Mouse (Mus musculus): ENCODE results near the gene Bicdl1.

DNA sequence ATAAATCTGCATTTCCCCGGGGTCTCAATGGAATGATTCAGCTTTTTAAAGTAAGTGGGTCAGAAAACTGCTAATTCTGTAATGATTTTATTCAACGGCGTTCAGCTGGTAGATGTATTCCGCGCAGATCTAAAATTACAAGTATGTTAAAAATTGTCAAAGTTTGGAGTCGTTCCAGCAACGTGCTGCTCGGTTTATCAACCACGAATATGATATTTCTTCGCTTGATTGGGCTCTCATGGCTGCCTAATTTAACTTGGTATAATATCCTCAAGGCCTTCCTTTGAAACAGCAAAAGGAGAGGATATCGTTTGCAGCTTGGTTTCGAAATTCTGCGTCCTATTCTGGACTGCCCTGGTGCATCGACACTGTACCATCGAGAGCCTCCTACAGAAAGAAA is 13.9 kb upstream of the Bicdl1 start:
- TF ChIP-seq POLR2A (IDR thresholded peaks at IDR 0.05; ENCODE audit: borderline replicate concordance, low read depth, low read length) (no peak), CTCF (IDR thresholded peaks at IDR 0.05; ENCODE audit: low read depth, low read length) (no peak)
